Mouse (Mus musculus): ENCODE measurements at regions not wholly inside any gene's neighbourhood (a gene's known extent, or its start where the extent isn't known, plus 50 kb on each side); places are given as distances from the start of the nearest gene placed in this dataset.
"Not testable (repeated sequence)": the region's sequence is repeated elsewhere in the genome, so short reads cannot be mapped to it uniquely, and the experiment has no call there.

DNA sequence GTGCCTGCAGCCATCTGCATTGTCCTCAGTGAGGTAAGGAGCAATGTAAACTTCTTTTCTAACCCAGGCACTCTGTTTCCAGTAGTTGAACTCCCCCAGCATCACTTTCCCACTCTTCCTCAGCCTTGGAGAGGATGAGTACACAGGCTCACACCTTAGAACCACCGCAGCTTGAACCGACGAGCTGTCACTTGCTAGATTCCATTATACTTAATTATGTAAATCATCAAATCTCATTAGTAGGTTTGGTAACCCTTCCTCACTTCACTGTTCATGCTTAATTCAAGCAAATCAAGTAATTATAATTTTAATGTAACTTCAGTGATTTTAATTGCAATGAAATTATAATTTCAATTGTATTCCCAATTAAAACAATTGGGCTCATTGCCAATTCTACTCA, 408.0 kb downstream of the Med10 start:
- no peak for DNase-seq

DNA sequence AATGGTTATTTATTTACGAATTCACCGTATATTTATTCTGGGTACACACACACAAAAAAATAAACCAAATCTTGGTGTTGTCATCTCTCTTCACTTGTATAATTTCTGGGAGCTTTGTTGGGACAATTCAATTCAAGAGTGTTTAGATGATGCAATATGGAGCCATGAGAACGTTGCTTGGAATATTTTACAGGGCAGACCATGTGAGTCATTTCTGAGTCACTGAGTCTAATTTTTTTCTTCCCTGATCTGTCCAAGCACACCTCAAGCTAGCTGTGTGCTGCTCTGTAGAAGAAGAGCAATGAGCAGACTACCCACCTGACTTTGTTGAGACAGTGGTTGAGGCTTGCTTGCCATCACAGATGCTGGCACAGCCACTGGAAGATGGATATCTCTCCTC, 410.8 kb downstream of the Med10 start:
- no peak for DNase-seq

DNA sequence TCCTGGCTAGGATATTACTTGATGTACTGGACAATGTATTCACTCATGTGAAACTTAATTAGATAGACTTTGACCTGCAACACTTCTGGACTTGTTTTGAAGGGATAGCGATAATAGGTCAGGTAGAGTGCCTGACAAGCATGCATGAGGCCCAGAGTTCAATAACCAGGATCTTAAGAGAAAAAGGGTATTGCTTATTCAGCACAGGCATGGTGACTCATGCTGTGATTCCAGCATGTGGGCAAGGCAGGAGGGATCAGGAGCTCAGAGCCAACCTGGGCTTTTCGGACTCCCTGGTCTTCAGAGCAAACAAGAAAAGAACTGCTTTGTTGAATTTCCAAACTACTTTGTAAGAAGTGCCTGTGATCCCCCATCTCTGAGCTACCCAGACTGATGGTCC, 411.4 kb downstream of the Med10 start:
- no peak for DNase-seq

DNA sequence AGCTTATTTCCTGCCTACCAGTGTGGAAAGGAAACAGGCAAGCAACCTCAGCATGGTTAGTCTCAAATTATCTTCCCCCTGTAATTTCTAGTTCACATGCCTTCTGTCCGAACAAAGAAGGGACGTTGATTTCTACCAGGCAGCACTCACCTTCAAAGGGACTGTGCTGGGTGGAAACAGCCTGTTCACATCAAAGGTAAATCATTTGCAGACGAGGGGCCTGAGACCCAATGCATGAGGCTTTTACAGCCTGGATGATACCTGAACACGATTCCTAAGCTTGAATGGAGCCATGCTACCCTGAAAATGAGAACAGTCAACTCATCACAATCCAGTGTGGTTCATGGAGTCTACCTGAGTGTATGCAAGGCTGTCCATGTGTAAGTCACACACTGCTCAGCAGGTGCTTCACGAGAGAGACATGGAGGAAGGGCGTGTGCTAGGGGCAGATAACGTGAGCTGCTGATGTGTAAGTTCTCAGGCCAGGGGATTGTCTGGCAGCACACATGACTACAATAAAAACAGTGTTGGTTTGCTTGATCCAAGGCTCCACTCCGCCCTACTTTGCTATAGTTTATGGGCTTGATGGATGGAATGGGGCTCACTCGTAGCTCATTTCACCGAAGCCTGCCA, 411.9 kb downstream of the Med10 start:
- no peak for DNase-seq

DNA sequence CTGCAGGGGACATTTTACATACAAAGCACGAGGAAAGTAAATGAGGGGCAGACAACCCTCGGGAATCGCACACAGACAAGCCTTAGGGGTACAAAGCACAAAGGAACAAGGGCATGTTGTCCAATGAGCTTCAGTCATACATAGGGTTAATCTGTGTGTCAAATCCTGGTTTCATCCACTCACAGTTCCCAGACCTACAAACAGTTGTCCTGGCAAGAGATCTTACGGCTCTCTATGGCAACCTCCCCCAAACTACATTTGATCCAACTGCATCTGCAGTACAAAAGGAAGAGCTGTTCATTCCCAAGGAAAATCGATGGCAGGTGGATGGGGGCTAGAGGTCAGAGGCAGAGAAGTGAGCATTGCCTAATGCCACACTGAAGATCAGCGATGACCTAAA, 413.9 kb downstream of the Med10 start:
- DNase-seq, result no peak

DNA sequence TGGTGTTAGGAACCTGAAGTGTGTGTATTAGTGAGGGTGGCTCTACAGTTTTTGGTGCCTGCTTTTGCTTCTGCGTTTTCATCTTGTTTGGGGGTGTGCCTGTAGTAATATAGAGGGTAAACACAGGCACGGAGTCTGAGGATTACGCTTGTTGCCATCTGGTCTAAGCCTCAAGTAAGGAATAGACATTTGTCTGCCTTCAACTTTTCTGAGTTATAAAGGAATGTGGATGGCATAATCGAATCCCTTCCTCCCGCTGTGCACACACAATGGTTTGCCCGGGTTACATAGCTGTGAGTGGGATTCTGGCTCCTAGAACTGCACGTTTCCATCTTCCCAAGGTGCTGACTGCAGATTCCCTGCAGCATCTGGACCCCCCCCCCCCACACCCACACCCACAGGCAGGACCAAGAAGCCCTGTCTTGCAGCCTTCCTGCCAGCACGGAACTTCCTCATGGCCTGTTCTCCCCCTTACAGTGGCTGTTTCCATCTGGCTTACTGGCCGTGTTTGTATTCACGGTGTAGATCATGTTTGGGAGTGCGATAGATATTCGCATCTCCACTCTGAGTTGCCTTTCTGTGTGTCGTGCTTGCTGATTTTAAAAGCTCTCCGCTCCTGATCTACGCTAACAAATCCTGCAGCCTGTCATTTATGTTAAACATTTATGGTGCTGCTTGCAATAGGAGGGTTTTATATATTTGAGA, 415.4 kb downstream of the Med10 start:
- DNase-seq, result no peak

DNA sequence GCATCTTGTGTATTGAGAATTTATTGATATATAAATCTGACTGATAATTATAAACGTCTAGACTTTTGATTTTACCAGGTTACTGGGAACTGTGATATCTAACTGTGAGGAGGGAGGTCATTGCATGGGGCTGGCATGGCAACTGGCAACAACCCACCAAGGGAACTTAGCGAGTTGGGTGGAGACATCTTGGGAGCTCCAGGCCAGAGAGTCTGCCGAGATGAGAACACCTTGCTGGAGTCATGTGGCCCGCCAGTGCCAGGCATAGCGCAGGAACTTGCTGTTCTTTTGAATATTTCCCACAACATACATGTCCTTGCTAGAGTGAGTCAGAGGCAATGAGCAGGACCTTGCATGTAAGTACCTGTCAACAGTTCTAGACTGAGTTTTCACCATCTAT, 413.9 kb downstream of the Ice1 start:
- DNase-seq, result no peak

DNA sequence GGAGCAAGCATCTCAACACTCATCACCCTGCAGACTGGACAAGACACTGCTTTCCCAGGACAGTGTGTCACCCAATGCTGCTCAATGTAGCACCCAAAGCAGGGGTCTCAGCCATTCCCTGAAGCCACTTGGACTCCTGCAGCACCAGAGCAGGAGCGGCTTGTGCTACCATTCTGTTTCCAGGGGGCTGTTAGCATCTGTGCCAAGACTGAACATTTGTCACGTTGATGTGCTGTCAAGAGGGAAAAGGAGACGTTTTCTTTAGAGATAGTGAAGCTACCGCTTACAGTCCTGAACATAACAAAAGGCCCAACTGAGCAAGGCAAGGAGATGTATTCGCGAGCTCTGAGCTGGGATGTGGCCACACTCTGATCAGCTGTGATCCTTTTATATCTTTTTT, 410.3 kb downstream of the Ice1 start:
- no peak for DNase-seq

DNA sequence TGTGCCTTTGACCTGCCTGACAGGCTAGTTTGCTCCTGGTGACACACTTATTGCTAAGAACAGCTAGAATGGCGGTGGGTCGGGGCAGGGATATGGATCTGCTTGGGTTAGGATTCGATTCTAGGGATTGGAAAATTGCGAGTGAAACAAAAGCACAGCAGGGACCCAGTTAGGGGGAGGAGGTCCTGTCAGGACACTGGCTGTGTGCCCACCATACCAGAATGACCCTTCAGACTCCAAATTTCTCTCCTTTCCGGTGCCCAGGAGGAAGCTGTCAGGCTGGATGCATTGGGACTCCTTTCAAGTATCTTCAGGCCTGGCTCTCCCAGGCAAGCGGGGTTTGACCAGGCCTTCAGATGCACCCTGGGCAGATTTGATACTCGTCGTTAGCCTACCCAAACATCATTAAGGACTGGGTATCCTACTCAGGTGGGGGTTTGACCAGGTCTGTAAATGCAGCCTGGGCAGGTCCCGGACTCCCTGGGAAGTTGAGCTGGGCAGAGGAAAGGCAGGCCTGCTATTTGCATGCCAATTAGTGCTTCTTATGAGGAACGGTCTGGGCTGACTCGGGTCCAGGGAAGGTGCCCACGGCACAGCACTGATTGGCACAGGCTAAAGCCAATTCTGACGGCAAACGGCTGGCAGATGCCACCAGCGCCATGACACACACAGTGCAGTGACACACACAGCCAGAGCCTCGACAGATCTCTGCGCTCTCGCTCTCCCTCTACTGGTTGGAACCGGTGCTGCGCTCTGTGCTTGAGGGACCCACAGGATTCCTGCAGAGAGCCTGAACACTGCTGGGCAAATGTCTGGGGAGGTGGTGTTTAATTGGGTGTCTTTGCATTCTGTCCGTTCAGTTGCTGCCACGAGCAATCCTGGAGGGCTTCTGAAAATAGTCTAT, 403.3 kb downstream of the Ice1 start:
- peak; percentile 61 for DNase-seq

DNA sequence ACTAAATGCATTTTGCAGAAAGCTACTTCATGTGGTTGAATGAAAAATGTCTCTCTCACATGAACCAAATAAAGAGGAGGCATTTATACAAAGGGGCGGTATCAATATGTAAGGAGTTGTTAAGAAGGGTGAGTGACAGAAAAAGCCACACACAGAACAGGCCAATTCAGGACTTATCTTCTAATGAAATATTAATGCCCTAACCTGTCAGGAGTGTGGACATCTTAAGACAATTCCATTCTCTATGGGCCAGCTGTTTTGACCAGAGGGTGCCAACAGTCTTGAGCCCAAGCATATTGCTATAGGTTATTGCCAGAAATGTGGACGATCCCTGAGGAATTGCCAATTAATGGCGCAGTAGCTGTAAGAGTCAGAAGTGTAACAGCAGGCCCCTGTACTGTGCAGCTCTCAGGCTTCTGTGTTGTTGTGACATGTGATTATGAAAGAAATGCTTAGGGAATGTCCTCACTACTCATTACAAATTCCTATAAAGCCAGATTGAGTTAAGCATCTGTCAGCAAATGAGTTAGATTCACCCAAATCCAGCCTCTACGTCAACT, 393.8 kb downstream of the Ice1 start:
- DNase-seq, result no peak

DNA sequence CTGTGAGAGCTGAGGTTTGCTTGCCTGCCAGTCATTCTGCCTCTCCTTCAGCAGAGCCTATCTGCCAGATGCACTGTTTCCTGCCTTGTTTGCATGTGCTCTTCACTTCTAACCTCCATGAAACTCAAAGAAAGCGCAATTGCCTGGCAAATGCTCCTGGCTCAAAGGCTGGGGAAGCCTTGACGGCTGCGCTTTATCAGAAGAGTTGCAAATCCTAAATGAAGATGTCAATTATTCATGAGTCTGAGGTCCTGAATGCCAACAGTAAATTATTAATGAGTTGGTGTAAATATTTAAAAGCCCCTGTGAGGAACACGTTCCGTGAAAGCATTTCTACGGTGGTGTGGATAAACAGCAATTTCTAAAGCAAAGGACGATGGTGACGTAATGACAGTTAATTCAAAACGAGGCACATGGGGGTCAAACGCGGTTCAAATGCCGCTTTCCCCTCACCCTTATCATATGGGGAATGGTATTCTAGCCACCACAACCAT, 377.4 kb downstream of the Ice1 start:
- no peak for DNase-seq

DNA sequence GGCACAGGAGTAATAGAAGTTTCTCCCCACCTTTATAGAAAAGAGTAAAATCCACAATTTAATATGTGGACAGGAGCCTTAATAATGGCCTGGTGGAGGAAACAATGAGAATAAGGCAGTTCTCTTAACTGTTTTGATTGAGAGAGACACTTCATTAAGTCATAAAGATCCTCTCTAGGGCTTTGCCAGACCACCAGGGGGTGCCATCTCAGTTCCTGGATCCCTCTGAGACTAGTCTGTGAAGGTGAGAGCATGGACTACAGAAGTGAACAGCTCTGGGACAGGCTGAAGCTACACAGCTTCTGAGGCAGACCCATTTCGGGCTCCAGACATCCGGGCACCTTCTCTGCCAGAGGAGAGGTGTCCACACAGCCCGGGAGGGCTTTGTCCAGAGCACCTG, 373.8 kb downstream of the Ice1 start:
- DNase-seq, result no peak

DNA sequence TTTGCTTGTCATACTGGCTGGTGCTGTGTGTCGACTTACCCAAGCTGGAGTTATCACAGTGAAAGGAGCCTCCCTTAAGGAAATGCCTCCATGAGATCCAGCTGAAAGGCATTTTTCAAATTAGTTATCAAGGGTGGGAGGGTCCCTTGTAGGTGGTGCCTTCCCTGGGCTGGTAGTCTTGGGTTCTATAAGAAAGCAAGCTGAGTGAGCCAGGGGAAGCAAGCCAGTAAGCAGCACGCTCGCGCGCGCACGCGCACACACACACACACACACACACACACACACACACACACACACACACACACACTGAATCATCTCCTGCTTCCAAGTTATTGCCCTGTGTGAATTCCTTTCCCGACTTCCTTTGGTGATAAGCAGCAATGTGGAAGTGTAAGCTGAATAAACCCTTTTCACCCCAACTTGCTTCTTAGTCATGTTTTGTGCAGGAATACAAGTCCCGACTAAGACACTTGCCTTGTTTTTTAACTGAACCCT, 360.5 kb downstream of the Ice1 start:
- DNase-seq, result not testable (repeated sequence)

DNA sequence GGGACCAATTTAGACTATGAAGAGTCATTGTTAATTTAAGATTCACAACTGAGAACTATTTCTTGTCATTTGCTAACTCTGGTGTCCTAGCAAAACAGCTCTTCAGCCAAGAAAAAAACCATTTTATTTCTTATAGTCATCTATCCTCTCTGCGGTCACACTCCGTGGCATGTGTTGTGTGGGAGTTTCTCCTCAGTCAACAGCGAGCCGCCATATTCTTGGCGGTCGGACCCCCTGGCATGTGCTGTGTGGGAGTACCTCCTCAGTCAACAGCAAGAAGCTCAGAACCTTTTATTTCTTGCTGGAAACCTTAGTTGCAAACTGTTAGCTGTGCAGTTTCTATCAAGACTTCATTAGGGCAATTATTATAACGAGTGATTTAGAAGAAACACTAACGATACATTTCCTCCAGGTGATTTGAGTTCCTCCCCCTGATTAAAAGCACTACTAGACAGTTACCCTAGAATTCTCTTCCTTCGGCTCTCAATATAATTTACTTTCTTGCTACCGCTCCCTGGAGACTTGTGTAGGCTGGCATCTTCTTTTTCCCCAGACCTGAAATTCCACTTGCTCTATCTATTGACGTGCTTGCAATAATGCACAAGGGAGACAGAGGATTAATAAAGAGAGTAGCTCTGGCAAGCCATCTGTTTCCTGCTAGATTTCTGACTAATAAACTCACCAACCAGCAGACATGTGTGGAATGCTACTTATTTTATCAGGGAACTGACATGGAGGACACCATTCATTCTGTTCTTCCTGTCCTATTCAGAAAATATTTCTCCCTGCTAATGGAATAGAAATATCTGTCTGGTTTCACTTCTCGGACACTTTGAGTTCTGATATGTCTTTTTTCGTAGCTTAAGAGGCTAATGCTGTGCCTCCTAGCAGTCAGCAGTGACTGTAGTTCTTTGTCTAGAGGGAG, 359.5 kb downstream of the Ice1 start:
- DNase-seq, result no peak

DNA sequence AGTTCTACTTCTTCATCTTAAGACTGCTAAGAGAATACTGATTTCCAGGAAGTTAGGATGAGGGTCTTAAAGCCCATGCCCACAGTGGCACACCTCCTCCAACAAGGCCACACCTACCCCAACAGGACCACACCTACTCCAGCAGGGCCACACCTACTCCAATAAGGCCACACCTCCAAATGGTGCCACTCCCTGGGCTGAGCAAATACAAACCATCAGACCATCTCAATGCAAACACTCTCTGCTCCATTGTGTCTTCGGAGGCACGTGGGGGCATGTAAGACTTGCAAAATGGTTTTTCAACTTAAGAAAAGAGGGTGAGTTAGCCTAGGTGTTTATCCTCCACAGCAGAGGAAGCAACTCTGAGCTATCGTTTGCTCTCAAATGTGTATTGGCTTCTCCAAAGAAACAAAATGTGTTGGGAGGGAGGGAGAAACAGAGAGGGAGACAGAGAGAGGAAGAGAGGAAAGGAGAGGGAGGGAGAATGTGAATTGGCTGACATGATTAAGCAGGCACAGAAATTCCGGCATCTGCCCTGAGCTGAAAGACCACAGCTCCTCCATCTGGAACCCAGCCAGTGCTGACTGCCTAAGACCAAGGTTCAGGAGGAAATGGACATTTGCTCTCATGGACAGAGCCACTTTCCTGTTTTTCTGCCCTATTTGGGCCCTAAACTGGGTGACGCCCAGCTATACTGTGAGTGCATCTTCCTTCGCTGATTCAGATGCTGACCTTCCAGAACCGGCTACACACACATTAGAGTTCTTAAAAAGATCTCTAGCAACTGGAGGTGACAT, 356.2 kb downstream of the Ice1 start:
- DNase-seq, result no peak

DNA sequence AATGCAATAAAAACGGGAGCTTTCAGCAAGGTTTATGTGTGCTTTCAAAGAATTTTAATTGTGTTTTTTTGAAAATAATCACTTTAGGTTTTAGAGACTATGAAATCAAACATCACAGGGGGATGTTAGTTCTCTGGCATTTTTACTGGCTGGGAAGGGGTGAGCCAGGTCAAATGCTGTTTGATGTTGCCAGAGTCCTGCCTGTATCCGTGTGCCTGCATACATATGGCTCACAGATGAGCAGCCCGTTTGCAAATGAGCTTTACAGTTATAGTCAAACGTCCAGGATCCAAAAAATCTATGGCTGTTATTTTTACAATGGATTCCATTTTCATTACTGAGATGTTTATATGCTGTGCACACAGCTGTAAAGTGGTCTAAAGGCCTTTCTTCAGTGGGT, 354.7 kb downstream of the Ice1 start:
- no peak for DNase-seq

DNA sequence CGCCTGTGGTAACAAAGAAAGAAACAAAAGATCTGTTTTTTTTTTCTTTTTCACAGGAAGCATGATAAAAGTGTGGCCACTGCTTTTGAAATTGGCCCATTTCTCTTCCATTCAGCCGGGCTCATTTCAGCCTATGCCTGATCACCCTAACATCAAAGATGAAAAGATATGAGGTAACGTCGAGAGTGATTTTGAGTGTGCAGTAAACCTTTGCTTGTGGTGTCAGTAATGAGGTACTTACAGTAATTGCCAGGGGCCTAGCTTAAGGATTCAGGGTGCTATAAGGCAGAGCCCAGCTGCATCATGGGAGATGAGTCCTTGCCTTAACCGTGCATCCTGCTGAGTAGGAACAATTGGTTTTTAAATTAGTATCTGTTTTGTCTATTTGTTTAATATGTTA, 354.2 kb downstream of the Ice1 start:
- no peak for DNase-seq

DNA sequence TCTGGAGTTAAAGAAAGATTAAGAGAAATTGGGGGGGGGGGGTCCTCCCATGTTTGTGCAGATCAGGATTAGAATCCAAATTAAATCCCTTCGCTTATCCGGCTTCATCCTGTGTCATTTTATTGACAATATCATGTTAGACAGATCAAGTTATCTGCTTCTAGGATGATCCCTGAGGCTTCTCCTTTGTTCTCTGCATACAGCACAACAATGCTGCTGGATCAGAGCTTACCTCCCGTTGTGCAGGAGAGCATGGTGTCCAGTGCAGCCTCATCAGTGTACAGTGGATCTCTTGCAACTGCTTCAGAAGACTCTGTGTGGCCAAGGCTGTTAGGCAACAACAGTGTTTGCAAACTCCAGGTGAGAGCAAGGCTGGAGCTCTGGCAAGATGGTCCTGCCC, 344.7 kb downstream of the Ice1 start:
- no peak for DNase-seq

DNA sequence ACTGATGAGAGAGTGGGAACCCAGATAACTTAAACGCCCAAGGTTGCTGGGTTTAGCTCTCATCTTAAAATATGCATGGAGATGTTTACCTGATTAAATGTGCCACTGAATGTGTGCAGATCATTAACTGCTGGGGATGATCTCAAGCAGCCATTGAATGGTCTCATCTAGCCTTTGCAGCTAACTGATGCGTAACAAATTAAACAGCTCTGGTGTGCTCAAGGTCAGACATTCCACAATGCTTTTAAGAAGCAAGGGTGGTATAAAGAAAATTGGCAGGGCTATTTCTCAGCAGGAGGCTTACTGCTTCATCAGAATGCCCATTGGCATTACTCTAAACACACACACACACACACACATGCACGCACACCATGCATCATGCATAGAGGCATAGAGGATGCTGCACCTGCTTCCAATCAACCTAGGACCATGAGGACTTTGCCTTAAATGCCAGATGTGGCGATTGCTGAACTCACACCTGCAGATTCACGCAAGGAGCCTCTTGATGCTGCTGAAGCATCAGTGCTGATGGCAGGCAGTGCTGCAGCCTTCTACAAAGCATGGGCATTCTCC, 333.4 kb downstream of the Ice1 start:
- DNase-seq, result no peak

DNA sequence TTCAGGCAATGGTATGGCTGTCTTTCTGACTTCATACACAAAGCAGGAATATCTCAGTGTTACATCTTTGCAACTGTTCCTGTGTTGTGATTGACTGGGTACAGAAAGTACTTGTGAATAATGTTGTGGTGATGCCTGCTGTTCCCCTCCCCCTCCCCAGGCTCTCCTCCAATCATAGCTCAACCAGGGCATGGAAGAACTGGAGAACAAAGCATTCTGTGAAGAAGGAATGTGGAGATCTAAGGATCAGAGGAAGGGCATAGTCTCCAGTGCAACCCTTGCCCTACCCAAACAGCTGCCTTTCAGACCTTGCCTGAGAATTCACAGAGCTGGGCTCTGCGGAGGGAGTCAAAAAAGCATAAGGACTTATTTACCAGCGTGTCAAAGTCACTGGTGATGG, 326.9 kb downstream of the Ice1 start:
- no peak for DNase-seq
